Mouse (Mus musculus): ENCODE results near the gene Muc5b. TPM values are rescaled to one million over a fixed set of nuclear protein-coding genes. Genes with fewer than 3 reads are reported as not detected.

Muc5b gene
- 3.3 TPM for polyA plus RNA-seq (2014; fragmentation: Illumina TruSeq; extraction: RNeasy Lipid Tissue Mini Kit (QIAGEN cat#74804); ENCODE audit: insufficient read depth, low read depth, low replicate concordance)

GRCm38 (mm10) chr7:141838779-141839178 lies at the start of gene Muc5b:
Gene Muc5b, plus strand, starts transcription at chr7:141839070.

DNA sequence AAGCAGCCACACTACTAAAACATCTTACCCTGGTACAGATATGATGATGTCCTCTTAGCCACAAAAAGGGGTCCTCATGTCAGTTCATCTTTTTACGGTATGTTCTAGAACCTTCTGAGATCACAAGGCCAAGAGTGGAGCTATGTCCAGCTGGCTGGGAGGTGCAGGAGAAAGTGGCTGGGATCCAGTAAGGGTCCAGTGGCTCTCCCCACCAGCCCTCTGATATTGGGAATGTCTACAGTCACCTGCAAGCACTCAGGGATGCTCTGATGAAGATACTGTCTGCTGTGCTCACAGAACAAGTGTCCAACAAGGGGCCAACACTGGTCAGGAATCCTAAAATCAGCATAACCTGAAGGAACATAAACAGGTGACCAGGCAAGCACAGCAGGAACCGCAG lies 79.5 kb downstream of the Muc5b start, which contains the start of gene Tollip:
TSS of gene Tollip (minus strand) at position 101 of the 400 bp plus-strand sequence.

Other genes starting within 250 kb of the Muc5b start
- gene Muc6, start 183.8 kb upstream of the Muc5b start, polyA plus RNA-seq (2014; fragmentation: Illumina TruSeq; extraction: RNeasy Lipid Tissue Mini Kit (QIAGEN cat#74804); ENCODE audit: insufficient read depth, low read depth, low replicate concordance) = not detected
- 0.23 TPM for gene Muc2, start 148.7 kb upstream of the Muc5b start, polyA plus RNA-seq (2014; fragmentation: Illumina TruSeq; extraction: RNeasy Lipid Tissue Mini Kit (QIAGEN cat#74804); ENCODE audit: insufficient read depth, low read depth, low replicate concordance)
- 0.19 TPM for gene Muc5ac, start 50.1 kb upstream of the Muc5b start, polyA plus RNA-seq (2014; fragmentation: Illumina TruSeq; extraction: RNeasy Lipid Tissue Mini Kit (QIAGEN cat#74804); ENCODE audit: insufficient read depth, low read depth, low replicate concordance)
- 35.3 TPM for gene Tollip, start 79.4 kb downstream of the Muc5b start, polyA plus RNA-seq (2014; fragmentation: Illumina TruSeq; extraction: RNeasy Lipid Tissue Mini Kit (QIAGEN cat#74804); ENCODE audit: insufficient read depth, low read depth, low replicate concordance)
- not detected for gene Brsk2, start 110.7 kb downstream of the Muc5b start, polyA plus RNA-seq (2014; fragmentation: Illumina TruSeq; extraction: RNeasy Lipid Tissue Mini Kit (QIAGEN cat#74804); ENCODE audit: insufficient read depth, low read depth, low replicate concordance)
- gene Mob2, start 222.0 kb downstream of the Muc5b start, polyA plus RNA-seq (2014; fragmentation: Illumina TruSeq; extraction: RNeasy Lipid Tissue Mini Kit (QIAGEN cat#74804); ENCODE audit: insufficient read depth, low read depth, low replicate concordance) = 60.9 TPM